Mouse (Mus musculus) c-Kit-positive CD71-positive TER-119-negative erythroid progenitor cells, embryonic 14.5 days (primary cell): ENCODE measurements at regions not wholly inside any gene's neighbourhood (a gene's known extent, or its start where the extent isn't known, plus 50 kb on each side); places are given as distances from the start of the nearest gene placed in this dataset.

Source experiments
- DNase-seq: peaks from one replicate; pipeline ENCODE4 v3.0.0-alpha.2; 2013; ENCODE audit warnings: low read depth

DNA sequence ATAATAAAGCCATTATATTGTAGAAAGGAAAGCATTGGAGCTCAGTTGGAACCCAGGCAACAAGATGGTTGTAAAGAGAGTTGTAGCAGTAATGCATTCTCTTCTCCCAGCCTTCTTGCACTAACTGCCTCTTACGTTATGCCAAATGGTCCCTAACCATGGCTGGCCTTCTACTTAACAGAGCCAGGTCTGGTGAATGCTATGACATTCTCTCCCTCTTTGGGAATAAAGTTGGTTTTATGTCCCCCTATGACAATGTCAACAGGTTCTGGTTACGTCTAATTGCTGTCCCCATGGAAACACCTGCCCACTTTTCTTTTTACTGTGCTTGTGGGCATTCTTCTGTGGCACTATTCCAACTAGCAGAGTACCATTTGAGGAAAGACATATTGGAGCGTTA is 126.4 kb upstream of the Npvf start:
- DNase-seq, result no peak

DNA sequence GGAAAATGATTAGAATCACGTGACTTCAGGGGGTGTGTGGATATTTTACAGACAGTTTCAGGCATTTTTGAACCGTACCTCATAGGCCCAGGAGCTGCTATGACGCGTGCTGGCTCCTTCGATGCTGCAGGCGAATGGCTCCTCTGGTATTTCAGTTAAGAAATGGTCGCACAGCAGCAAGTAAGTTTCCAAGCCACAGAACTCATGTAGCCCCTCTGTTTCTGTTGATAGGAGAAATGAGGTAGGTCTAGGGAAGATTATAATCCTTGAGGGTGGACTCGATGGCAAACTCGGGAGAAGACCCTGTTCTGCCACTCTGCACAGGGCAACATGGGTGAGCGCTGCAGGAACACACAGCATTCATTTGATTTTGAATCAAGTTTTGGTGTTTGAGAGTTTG is 127.0 kb upstream of the Npvf start:
- DNase-seq, result no peak

DNA sequence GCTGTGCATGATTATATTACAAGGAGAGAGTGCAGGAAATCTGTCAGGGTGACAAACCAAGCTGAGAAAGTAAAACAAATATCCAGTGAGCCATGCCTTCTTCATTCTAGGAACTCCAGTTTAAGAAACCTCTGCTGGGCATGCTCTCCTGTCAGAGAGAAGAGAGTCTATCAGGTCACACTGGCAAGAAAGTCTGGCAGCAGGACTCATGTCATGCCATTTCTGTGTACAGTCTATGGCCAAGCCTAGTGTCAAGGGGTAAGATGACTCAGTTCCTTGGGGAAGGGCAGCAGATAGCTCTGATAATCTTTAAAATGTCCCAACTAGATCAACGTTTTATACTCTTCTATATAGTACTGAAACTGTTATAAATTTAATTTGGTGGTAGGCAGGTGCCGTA is 128.0 kb upstream of the Npvf start:
- no peak for DNase-seq

DNA sequence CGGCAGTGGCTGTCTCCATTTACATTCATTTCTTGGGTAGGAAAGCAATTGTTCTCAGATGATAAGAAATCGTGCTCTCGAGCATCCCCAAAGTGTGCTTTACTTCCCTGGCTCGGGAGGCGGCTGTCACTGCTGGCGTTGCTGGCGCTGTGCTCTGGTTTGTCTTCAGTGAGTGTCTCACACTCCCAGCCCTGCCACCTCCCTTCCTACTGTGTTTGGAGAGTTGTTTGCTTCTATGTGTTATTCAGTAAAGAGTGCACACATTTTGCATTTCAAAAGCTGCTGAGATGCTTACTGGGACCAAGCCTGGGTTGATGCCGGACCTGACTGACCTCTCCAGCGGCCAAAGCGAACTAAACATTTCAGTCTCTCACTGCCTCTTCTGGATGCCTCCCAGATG is 129.3 kb upstream of the Npvf start:
- DNase-seq, result no peak

DNA sequence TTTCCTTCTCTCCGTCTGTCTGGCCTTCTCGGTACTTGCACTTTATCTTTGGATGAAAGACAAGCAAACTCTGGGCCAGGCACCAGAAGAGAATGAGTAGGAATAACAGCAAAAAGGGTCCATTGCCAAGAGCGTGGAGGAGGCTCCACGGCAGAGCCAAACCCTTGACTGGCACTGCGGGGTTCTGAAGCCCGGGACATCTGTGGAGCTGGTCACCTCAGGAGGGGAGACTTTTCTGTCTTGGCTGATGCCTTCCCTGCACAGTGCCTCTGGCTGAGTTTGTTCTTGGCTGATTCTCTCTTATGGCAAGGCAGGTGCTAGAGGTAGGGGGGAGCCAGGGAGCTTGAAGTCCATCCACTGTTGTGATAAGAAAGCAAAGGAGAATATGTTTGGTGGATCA is 130.1 kb upstream of the Npvf start:
- no peak for DNase-seq

DNA sequence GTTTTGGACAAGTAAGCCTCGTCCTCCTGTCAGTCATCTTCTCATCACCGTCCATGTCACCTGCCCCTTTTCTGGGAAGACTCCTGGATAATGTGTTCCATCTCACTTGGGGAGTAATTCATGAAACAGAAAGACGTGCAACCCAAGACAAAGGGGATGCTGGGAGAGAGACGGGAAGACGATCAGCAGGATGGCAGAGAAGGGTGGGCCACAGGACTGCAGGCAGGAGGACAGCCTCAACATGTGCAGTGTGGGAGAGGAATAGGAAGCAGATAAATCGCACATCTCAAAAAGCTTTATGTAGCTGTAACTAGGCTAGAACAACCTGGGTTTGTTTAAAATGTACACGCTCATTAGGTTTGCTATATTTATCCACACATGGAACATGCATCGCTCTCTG is 133.4 kb upstream of the Npvf start:
- DNase-seq, result no peak

DNA sequence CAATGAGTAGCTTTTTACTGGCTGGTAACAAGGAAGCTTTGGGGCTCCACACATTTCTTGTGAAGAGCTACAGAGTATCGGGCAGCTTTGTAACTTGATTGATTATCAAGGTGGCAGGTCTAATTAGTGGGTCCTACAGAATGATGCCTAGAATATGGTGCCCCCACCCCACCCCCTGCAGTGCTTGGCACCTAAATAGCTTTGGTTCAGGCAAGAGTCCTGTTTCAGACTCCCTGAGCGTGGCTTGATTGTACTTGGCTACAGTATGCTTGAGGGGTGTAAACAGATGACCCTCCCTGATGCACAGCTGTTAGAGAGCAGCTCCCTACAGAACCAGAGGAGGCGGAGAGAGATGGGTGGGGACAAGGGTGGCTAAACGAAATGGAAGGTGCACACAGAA is 145.7 kb upstream of the Npvf start:
- no peak for DNase-seq

DNA sequence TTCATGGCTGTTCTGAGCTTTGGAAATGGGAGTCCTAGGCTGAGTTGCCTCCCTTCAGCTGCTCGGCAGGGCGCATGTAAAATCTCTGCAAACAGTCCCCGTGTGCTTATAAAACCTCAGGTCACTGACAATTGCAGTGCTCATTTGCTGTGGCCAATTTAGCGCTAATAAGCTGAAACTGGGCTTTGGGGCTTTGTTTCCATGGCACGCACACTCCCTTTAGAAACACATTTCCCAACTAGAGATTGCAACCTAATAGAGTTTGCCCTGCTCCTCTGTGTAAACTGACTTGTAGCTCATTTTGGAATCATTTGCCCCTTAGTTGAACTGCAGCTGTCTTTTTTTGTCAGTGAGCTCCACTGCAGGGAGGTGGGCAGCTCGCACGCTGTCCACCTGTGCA is 148.7 kb upstream of the Npvf start:
- no peak for DNase-seq

DNA sequence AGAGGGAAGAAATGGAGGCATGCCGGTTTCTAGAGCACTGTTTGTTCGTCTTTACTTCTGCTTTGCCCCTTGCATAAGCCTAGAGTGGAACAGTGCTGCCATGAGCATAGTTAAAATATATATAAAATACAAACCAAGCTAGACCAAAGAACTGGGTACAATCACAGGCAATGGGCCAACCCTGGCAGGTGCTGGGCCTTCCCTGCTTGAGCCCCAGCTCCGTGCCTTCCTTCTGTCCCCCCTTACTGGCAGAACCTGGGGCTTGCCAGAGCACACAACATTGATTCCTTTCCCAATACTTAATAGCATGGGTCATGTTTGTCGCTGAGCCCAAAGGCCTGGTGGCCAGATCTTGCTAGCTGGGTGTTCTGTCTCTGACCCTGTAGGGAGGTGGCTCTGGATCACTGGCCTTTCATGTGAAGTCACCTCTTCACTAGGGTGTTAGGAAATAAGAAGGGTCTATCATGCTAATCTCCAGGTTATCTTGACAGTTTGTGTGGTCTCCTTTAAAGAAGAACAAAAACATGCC is 150.3 kb upstream of the Npvf start:
- DNase-seq, result no peak

DNA sequence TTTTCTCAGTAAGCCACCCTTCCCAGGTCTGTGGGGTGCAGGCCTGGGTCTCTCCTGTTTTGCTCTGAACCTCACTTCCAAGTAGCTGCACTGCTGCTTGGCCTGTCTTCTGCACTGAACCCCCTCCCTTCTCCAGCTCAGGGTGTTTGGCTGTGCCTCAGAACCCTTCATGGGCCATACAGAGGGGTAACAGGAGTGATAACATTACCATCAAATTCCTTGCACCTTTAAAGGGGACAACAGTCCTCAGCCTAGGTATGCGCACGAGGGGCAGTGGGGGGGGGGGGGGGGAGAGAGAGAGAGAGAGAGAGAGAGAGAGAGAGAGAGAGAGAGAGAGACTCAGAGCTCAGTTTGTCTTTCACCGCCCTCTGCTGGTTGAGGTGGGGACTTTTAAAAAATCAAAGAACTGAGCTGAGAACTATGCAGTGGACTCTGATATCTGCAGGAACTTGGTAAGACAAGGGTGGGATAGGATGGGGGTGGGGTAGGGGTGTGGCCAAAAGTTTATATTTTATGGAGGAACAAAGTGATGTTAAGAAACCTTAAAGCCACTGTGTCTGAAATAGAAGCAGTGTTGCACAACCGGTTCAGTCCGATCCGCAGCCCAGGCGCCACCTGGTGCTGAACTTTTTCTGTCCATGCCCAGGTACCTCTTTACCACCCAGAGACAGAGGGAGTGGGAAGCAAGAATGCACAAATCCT is 152.3 kb upstream of the Npvf start:
- no peak for DNase-seq

DNA sequence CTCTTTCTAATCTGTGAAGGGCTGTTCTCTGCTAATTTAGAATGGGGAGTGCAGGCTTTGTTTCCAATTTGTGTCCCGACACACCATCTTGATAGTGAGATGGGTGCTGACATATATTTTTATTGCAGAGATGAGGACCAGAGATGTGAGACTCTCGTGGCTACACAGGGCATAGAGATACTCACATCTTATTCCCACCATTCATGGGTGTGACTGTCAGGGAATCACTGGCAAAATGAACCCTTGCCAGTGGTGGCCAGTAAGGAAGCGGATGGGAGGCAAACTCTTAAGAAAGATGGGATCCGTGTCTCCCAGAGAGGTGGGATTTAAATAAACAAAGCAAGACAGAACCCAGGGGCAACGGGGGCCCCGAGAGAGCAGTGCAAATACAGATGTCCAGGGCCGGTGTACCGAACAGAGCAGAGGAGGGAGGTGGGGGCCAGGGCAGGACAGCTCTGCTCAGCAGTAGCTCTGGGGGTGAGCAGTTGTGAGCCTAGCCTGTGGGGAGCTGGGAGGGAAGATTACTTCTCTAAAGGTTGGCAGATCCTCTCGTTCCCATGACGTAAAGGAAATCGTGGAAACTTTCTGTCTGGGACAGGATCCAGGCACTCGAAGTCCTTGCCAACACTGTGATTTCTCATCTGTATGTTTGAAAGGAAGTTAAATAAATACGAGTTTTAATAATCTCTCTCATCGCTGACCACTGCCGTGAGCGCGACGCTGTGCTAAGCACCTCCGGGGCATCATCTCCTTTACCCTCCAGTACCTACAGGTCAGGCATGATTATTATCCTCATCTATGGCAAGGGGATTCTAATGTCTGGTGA is 153.2 kb upstream of the Npvf start:
- DNase-seq, result no peak

DNA sequence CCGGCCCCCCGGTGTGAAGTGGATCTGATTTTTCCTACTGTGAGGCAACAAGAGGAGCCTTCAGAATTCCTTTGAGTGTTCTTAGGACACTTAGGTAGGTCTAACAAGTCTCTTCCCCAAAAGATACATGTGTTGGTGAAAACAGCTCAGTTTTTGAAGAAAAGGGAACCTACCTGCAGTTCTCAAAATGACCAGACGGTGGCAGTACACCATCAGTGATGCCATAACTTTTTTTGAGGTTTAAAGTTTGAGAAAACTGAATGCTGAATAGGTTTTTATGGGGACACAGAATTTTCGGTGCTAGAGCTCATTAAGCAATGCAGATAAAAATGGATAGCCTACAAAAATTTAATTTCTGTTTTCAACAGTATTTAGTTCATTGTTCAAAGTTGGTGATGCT is 153.9 kb upstream of the Npvf start:
- DNase-seq, result peak; percentile 23

DNA sequence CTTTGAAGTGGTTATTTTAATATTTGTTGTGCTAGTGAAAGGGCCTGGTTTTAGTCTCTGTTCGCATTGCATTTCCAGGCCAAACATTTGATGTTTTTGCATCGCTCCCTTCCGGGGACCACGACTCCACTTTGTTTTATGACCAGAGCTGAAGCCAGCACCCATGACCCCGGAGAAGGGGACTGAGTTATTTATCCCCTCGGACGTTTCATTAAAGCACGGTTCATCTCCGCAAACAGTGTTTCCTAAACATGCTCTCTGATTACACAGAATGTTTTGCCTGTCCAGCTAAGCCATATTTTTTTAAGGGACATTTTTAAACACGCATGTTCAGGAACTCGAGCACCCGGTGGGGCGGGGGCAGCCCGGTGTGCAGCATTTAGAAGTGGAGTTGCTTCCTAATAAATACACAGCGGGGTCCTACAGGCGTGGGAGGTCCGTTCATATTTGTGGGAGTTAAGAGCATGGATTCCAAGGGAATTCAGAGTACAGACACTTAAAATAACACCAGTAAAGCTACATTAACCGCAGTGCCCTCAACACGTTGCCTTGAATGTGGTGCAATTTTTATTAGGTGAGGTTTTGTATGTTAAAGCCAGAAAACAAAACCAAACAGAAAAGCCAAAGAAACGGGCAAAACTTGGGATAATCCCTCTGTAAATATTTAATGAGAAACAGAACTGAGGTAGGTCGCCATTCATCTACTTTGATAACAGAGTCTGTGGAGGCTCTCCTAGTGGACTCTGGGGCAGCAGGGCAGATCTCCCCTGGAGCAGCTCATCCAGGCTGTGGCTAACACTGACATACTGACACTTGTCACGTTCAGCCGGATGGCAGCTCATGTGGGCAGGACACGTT is 154.8 kb upstream of the Npvf start:
- no peak for DNase-seq

DNA sequence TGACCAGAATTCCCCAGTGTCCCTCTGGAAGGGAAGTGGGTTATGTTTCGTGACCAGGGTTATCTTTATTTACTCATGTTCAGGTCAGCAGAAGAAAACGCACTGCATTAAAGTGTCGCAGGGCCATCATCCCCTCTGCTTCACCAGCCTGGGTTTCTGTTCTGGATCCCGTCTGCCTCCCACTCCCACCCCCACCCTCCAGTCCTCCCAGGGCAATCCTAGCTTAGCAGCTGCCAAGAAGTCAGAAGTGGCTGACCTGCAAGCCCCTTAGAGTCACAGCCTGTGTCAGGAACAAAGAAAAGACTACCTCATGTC is 155.4 kb upstream of the Npvf start:
- no peak for DNase-seq

DNA sequence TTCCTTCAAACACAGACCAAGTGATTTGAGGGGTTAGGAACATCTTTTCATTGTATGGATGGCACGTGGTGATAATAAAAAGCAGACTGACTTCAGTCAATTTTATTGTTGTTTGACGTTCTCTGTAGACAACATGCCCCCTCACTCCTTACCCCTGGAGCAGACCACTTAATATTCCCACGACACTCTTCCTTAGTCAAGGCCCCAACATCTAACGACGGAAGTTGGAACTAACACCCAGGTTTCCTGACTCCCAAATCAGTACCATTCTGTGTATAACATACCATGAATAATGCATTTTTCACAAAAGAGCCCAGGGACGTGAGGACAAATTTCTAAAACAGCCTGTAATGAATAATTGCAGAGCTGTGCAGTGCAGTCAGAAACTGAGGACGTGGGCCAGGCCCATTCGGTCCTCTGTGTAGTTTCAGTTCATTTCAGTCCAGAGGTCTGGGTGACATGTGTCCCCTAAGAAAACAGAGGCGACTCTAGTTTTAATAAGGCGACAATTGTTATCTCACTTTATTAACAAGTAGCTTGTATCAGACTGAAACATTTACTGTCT is 160.8 kb upstream of the Npvf start:
- no peak for DNase-seq

DNA sequence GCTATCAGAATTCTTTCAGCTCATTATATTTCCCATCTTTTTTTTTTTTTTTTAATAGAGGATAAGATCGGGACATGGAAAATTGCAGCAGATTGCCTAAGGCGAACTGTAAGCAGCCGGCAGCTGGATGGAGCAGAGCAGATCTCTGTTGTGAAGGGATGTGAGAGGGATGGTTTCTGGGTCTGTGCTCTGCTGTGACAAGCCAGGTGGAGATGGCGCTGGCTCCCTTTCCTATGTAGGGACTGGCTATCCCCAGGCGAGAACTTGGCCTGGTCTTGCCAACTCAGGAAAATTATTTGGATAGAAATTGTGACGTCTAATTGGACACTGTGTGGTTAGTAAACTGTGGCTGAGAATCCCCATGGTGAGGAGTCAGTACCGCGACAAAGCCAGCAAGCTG is 161.3 kb upstream of the Npvf start:
- no peak for DNase-seq

DNA sequence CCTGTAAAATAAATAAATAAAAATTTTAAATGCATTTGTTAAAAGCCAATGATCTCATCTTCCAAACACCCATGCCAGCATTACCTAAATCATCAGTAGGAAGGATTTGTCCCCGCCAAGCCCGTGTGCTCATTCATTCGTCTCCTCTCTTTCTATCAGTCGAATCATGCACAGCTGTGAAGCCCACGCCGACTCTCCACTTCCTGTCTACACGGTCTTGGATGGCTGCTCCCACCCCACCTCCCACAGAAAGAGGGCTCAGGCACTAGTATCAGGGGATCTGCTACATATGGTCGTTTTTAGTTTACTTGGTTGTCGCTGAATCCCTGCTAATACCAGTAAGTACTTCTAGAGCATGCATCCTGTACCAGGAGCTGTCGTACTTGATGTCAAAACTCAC is 163.2 kb upstream of the Npvf start:
- no peak for DNase-seq

DNA sequence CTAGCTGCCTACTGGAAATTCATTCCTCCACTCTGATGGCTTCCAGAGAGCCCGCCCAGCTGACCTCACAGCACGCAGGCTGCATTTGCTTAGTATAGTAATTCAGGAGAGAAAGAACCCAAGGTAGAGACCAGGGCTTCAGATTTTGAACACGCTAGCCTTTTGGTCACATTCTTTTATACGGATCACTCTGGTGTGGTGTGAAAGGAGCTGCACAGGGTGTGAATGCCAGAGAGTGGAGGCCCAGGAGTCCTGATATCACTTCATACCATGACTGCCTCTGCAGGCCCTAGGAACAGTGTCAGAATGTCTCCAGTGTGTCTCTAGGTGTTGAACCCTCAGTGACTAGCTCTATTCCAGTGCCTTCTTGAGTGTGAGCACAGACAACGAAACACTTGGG is 164.2 kb upstream of the Npvf start:
- DNase-seq, result no peak

DNA sequence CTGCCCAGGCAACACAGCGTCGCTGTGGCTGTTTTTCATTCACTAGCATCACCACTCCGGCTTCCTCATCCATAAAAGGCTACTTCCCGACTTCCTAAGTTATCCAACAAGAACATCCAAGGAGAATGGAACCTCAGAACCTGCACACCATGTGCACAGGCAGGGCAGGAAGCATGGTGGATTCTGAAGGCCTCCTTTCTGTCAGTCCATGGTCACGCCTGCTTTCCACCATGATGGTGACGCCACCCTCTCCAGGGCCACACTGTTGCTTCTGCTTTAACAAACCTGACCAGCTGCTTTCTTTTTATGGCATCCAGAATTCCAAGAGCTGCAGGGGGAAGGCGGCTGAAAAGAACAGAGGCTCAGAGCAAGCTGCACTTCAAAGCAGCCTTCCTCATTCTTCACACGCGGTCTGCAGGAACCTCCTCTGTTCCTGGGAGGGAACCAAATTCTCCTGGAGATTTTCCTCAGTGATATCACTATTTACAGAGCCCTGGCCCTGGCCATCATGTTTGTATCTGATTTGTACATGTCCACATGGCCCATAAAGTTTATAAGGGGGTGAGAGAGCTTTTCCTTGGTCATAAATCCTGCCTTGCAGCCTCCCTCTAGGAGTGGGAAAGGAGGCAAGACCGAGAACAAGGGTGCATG is 164.8 kb upstream of the Npvf start:
- DNase-seq, result no peak

DNA sequence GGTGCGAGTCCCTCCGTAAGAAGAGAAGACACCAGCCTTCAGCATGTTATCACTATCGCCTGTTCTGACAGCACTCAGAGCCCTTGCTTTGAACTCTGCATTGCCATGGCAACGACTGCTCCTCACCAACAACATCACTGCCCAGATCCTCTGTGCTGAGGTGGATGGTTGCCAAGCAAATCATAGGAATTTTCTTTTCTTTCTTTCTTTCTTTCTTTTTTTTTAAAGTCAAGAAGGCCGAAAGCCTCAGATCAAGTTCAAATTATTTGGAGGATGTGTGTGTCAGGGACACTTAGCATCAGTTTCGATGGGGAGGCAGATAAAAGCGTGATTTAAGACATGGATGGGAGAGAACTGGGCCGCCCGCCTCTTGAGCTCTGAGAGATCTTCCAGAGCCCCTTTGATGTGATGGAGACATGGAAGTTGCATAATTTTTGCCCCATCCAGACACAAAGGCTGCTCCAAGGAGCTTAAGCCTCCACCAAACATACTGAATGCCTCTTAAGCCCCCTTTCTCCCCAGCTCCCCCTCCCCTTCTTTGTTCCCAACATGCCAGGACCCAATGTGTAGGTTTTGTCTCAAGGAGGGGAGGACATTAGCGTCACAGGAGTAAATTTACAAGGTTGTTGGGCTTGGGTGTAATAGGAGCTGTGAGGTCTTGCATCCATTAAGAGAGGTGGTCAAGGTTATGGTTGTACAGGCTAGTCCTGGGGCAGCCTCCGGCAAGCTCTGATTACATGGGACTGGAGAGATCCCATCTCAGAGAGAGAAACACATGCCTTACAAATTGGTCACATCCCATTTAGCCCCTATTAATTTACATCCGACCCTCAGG is 167.4 kb upstream of the Npvf start:
- DNase-seq, result no peak
